Mouse (Mus musculus): ENCODE data around the gene Gtf2i. TPM values are rescaled to one million over a fixed set of nuclear protein-coding genes. Genes with fewer than 3 reads are reported as not detected.

The Gtf2i gene
- total and polyA plus RNA-seq, 3 experiments = 28.4 to 60.9 (median 42.2) TPM

DNA sequence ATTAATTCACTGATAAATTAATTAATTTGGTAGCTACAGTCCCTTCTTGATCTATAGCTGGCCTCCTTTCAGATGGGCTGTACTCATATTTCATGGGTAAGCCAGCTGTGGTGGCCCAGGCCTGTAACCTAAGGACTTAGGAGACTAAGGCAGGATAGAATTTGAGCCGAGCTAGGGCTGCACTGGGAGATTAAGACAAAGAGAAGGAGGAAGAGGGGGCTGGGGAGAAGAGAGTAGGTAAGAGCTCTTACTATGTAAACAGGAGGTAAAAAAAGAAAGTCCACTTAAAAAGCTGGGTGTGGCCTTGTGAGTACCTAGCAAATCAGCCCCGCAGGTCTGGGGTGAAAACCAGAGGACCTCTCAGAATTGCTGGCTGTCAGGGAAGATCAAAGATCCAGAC is 9.3 kb upstream of the Gtf2i start:
- H3K27ac ChIP-seq (ENCODE audit: insufficient read depth, low read depth) = no peak overlapping the region
- H3K4me2 ChIP-seq (ENCODE audit: insufficient read depth, low read depth, poor library complexity, severe bottlenecking) = no peak overlapping the region
- no peaks in the 10 kb centered on the region for H3K79me2 ChIP-seq (replicated peaks; ENCODE audit: control insufficient read depth, extremely low read depth, insufficient read depth, poor library complexity, severe bottlenecking)
- DNase-seq (ENCODE audit: extremely low read depth) = no peak
- dilution Hi-C loops (cut with MboI; ENCODE audit: extremely low pct_ligation_motif_present, extremely low pct_unique_long_range_greater_than_20kb, low sequenced_read_pairs) = no loop called here
- H3K4me3 ChIP-seq (replicated peaks in 1 of 3; ENCODE audit: low read depth in 2 of 3, low read length in 2 of 3, poor library complexity in 1 of 3) = no peak overlapping the region
- H3K9ac ChIP-seq (ENCODE audit: insufficient read depth, low read depth) = no peak overlapping the region
- no peak for TF ChIP-seq MAFK (IDR thresholded peaks at IDR 0.05; ENCODE audit: insufficient replicate concordance, low read length)
- no peak for TF ChIP-seq EP300 (IDR thresholded peaks at IDR 0.05; ENCODE audit: low read length)
- TF ChIP-seq USF2 (conservative IDR thresholded peaks at IDR 0.05; ENCODE audit: low read depth, low read length) = no peak
- no peak for TF ChIP-seq ZMIZ1 (IDR thresholded peaks at IDR 0.05; ENCODE audit: low read depth, low read length)
- no peak for TF ChIP-seq SMC3 (IDR thresholded peaks at IDR 0.05; ENCODE audit: low read depth, low read length)
- TF ChIP-seq E2F4 (IDR thresholded peaks at IDR 0.05; ENCODE audit: insufficient replicate concordance, low read depth, low read length) = no peak
- TF ChIP-seq UBTF (IDR thresholded peaks at IDR 0.05; ENCODE audit: low read depth, low read length) = no peak
- no peaks in the 10 kb centered on the region for H3K27me3 ChIP-seq (replicated peaks)
- in situ Hi-C loops (cut with MboI; ENCODE audit: low pct_ligation_motif_present, low pct_unique_long_range_greater_than_20kb, low sequenced_read_pairs) = no loop called here
- no peaks in the 10 kb centered on the region for H3K9me3 ChIP-seq (replicated peaks; ENCODE audit: low read length)
- no peaks in the 10 kb centered on the region for H3K36me3 ChIP-seq (replicated peaks in 1 of 2; ENCODE audit: control insufficient read depth in 1 of 2, insufficient read depth in 1 of 2, low read length in 1 of 2)
- H3K4me1 ChIP-seq (ENCODE audit: control insufficient read depth in 1 of 2, insufficient read depth in 2 of 2) = peaks cover 0 to 28% of the 10 kb centered on the region in 2 experiments; a peak in 2 of 4 replicates

DNA sequence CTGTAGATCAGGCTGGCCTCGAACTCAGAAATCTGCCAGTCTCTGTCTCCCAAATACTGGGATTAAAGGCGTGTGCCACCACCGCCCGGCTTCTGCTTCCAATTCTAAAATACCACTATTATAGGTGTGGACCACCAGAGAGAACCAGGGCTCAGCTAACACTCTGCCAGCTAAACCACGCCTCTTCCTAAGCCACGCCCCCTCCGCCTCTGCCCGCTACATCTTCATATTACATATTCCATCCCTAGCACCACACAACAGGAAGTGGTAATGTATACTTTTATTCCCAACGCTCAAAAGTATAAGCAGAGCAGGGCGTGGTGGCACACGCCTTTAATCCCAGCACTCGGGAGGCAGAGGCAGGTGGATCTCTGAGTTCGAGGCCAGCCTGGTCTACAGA is 8.8 kb upstream of the Gtf2i start:
- TF ChIP-seq GABPA (IDR thresholded peaks at IDR 0.05; ENCODE audit: insufficient replicate concordance, low read depth, low read length) (no peak), MAZ (IDR thresholded peaks at IDR 0.05; ENCODE audit: low read depth, low read length) (no peak), KAT2A (IDR thresholded peaks at IDR 0.05; ENCODE audit: insufficient replicate concordance, low read length) (no peak)
- no peak overlapping the region for H3K4me2 ChIP-seq (ENCODE audit: insufficient read depth, low read depth, poor library complexity, severe bottlenecking)
- in situ Hi-C loops (cut with MboI; ENCODE audit: low pct_ligation_motif_present, low pct_unique_long_range_greater_than_20kb, low sequenced_read_pairs) (no loop called here), dilution Hi-C loops (cut with MboI; ENCODE audit: extremely low pct_ligation_motif_present, extremely low pct_unique_long_range_greater_than_20kb, low sequenced_read_pairs) (no loop called here)
- H3K4me1 ChIP-seq (ENCODE audit: control insufficient read depth in 1 of 2, insufficient read depth in 2 of 2) = peaks cover 0 to 24% of the 10 kb centered on the region in 2 experiments; a peak in 2 of 4 replicates
- H3K4me3 ChIP-seq (replicated peaks in 1 of 3; ENCODE audit: low read depth in 2 of 3, low read length in 2 of 3, poor library complexity in 1 of 3) = no peak overlapping the region
- H3K9ac ChIP-seq (ENCODE audit: insufficient read depth, low read depth) = no peak overlapping the region
- H3K9me3 ChIP-seq (replicated peaks; ENCODE audit: low read length) = no peaks in the 10 kb centered on the region
- H3K79me2 ChIP-seq (replicated peaks; ENCODE audit: control insufficient read depth, extremely low read depth, insufficient read depth, poor library complexity, severe bottlenecking) = no peaks in the 10 kb centered on the region
- H3K27me3 ChIP-seq (replicated peaks) = no peaks in the 10 kb centered on the region
- no peak for DNase-seq (ENCODE audit: extremely low read depth)
- H3K27ac ChIP-seq (ENCODE audit: insufficient read depth, low read depth) = no peak overlapping the region
- H3K36me3 ChIP-seq (replicated peaks in 1 of 2; ENCODE audit: control insufficient read depth in 1 of 2, insufficient read depth in 1 of 2, low read length in 1 of 2) = no peaks in the 10 kb centered on the region

DNA sequence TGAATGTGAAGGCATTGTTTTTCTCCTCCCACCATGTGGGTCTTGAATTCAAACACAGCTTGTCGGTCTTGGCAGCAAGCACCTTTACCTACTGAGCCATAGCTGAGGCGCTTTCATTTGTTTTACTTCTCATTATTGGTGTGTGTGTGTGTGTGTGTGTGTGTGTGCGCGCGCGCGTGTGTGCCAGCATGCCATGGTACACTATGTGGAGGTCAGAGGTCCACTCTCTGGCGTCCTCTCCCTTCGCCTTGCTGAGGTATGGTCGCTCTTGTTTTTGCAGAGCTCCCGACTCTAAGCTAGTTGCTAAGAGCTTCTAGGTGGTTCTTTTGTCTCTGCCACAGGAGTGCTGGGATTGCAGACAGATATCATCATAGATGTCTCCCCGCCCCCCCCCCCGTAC is 7.8 kb upstream of the Gtf2i start:
- in situ Hi-C loops (cut with MboI; ENCODE audit: low pct_ligation_motif_present, low pct_unique_long_range_greater_than_20kb, low sequenced_read_pairs) = no loop called here
- peaks cover 0 to 24% of the 10 kb centered on the region in 2 experiments; a peak in 2 of 4 replicates for H3K4me1 ChIP-seq (ENCODE audit: control insufficient read depth in 1 of 2, insufficient read depth in 2 of 2)
- no peaks in the 10 kb centered on the region for H3K36me3 ChIP-seq (replicated peaks in 1 of 2; ENCODE audit: control insufficient read depth in 1 of 2, insufficient read depth in 1 of 2, low read length in 1 of 2)
- H3K4me3 ChIP-seq (replicated peaks in 1 of 3; ENCODE audit: low read depth in 2 of 3, low read length in 2 of 3, poor library complexity in 1 of 3) = no peak overlapping the region
- H3K27me3 ChIP-seq (replicated peaks) = no peaks in the 10 kb centered on the region
- TF ChIP-seq GABPA (IDR thresholded peaks at IDR 0.05; ENCODE audit: insufficient replicate concordance, low read depth, low read length) (no peak), KAT2A (IDR thresholded peaks at IDR 0.05; ENCODE audit: insufficient replicate concordance, low read length) (no peak), TBP (conservative IDR thresholded peaks at IDR 0.05; ENCODE audit: low read depth, low read length) (no peak), ZMIZ1 (IDR thresholded peaks at IDR 0.05; ENCODE audit: low read depth, low read length) (no peak), EP300 (IDR thresholded peaks at IDR 0.05; ENCODE audit: low read length) (no peak), MEF2A (IDR thresholded peaks at IDR 0.05; ENCODE audit: borderline replicate concordance, low read depth, low read length) (no peak), HCFC1 (IDR thresholded peaks at IDR 0.05; ENCODE audit: low read depth, low read length) (no peak), SIN3A (IDR thresholded peaks at IDR 0.05; ENCODE audit: low read length) (no peak), MAX (IDR thresholded peaks at IDR 0.05; ENCODE audit: low read length) (no peak), NRF1 (IDR thresholded peaks at IDR 0.05; ENCODE audit: low read depth, low read length) (no peak), USF1 (IDR thresholded peaks at IDR 0.05; ENCODE audit: low read depth, low read length) (no peak), PAX5 (IDR thresholded peaks at IDR 0.05; ENCODE audit: low read length) (no peak), ZNF384 (IDR thresholded peaks at IDR 0.05; ENCODE audit: low read depth, low read length) (no peak), ELF1 (IDR thresholded peaks at IDR 0.05; ENCODE audit: low read depth, low read length) (no peak), RCOR1 (conservative IDR thresholded peaks at IDR 0.05; ENCODE audit: low read depth, low read length) (no peak), CHD1 (IDR thresholded peaks at IDR 0.05; ENCODE audit: low read depth, low read length) (no peak), MAFK (IDR thresholded peaks at IDR 0.05; ENCODE audit: insufficient replicate concordance, low read length) (no peak), NELFE (IDR thresholded peaks at IDR 0.05; ENCODE audit: low read depth, low read length) (no peak)
- no peaks in the 10 kb centered on the region for H3K79me2 ChIP-seq (replicated peaks; ENCODE audit: control insufficient read depth, extremely low read depth, insufficient read depth, poor library complexity, severe bottlenecking)
- H3K9ac ChIP-seq (ENCODE audit: insufficient read depth, low read depth) = no peak overlapping the region
- no peak for DNase-seq (ENCODE audit: extremely low read depth)
- H3K27ac ChIP-seq (ENCODE audit: insufficient read depth, low read depth) = no peak overlapping the region
- H3K9me3 ChIP-seq (replicated peaks; ENCODE audit: low read length) = no peaks in the 10 kb centered on the region
- dilution Hi-C loops (cut with MboI; ENCODE audit: extremely low pct_ligation_motif_present, extremely low pct_unique_long_range_greater_than_20kb, low sequenced_read_pairs) = no loop called here
- H3K4me2 ChIP-seq (ENCODE audit: insufficient read depth, low read depth, poor library complexity, severe bottlenecking) = no peak overlapping the region

Data from CH12.LX (cell line).